Mouse (Mus musculus) limb, embryonic 14.5 days (tissue): ENCODE measurements around the gene Ccdc84. TPM values are rescaled to one million over a fixed set of nuclear protein-coding genes. Genes with fewer than 3 reads are reported as not detected.

ENCODE experiments used
- ATAC-seq: fragments of 200-750 bp; cut with Nextera tagmentation; 2 replicates; pipeline ENCODE4 v1.8.0; 2017; ENCODE audit warnings: low read depth, moderate number of reproducible peaks, moderate TSS enrichment; ENCODE audit not compliant: low FRiP score
- DNase-seq: peaks from one replicate; pipeline ENCODE4 v3.0.0-alpha.2; 2015; ENCODE audit warnings: low spot score
- H3K27ac ChIP-seq: fragments of 300-500 bp; sonication (generic); replicated peaks from 2 replicates; pipeline ENCODE4 v1.5.1; 2014; ENCODE audit warnings: low read depth, mild to moderate bottlenecking, low read length, moderate library complexity, mixed read lengths
- H3K27me3 ChIP-seq: fragments of 300-500 bp; sonication (generic); 2 replicates; pipeline ENCODE4 v1.6.1; 2014; ENCODE audit warnings: low read length, mixed read lengths; ENCODE audit not compliant: control insufficient read depth, insufficient read depth
- H3K36me3 ChIP-seq: fragments of 300-500 bp; sonication (generic); 2 replicates; pipeline ENCODE4 v1.6.1; 2014; ENCODE audit warnings: mild to moderate bottlenecking, low read length, moderate library complexity, mixed read lengths; ENCODE audit not compliant: control insufficient read depth, insufficient read depth
- H3K4me1 ChIP-seq: fragments of 300-500 bp; sonication (generic); 2 replicates; pipeline ENCODE4 v1.6.1; 2014; ENCODE audit warnings: antibody characterized with exemption, low read length, mixed read lengths; ENCODE audit not compliant: control insufficient read depth, insufficient read depth
- H3K4me2 ChIP-seq: fragments of 300-500 bp; sonication (generic); replicated peaks from 2 replicates; pipeline ENCODE4 v1.6.1; 2014; ENCODE audit warnings: low read depth, mild to moderate bottlenecking, low read length, moderate library complexity; ENCODE audit not compliant: severe bottlenecking
- H3K4me3 ChIP-seq: fragments of 300-500 bp; sonication (generic); replicated peaks from 2 replicates; pipeline ENCODE4 v1.5.1; 2014; ENCODE audit warnings: low read length
- H3K9ac ChIP-seq: fragments of 300-500 bp; sonication (generic); 2 replicates; pipeline ENCODE4 v1.6.1; 2014; ENCODE audit warnings: mild to moderate bottlenecking, low read depth, low read length, moderate library complexity; ENCODE audit not compliant: severe bottlenecking
- H3K9me3 ChIP-seq: fragments of 300-500 bp; sonication (generic); 2 replicates; pipeline ENCODE4 v1.6.1; 2016; ENCODE audit warnings: low read length; ENCODE audit not compliant: control insufficient read depth
- POLR2A ChIP-seq: fragments of 200-500 bp; IDR thresholded peaks from 2 replicates; pipeline ENCODE4 v1.8.0; 2012; ENCODE audit warnings: inconsistent platforms, mild to moderate bottlenecking, moderate library complexity, borderline replicate concordance; ENCODE audit not compliant: insufficient read depth, insufficient read length; ENCODE audit errors: extremely low read depth
- WGBS: fragments of 180-500 bp; shearing (Covaris S2); extraction: QIAGEN DNeasy Blood & Tissue Kit; methylation state at CpG from one replicate; pipeline ENCODE4 v1.1.7; 2014; 5-methylcytosine and 5-hydroxymethylcytosine counted together
- polyA plus RNA-seq, 2 experiments: library from polyadenylated mRNA; depleted of rRNA in 1 of 2; stranded (reverse) in 1 of 2; unstranded in 1 of 2; fragments of >200 nt; fragmentation: Nextera tagmentation in 1 of 2; extraction: Ambion mirVana in 1 of 2; gene quantifications; 2 replicates each; pipeline versions ENCODE4 v1.2.1 to v1.2.3; 2012 to 2014

Ccdc84 gene
- polyA plus RNA-seq, 2 experiments = 25.4 to 54.3 TPM

- Histone ChIP-seq H3K27ac (peak overlapping the region; percentile 93), H3K36me3 (peaks cover 65% of the 10 kb centered on the region), H3K4me1 (peaks cover 7% of the 10 kb centered on the region; the same call in 1 of the 2 replicates), H3K4me3 (peak overlapping the region; percentile 81), H3K9ac (peak overlapping the region; percentile 82), H3K9me3 (no peaks in the 10 kb centered on the region), H3K4me2 (peak overlapping the region; percentile 51), H3K27me3 (no peaks in the 10 kb centered on the region)
- DNase-seq (no peak), ATAC-seq (peak; percentile 24)
- no peak for TF ChIP-seq POLR2A
- 1% methylated on average over 23 of the region's 24 CpGs for WGBS
These were observed 10.6 kb downstream of the Ccdc84 start for GRCm38 (mm10) chr9:44407752-44408097.

- H3K9ac ChIP-seq = peak within 1 kb of the TSS; percentile 82
- peaks cover 7% of the 10 kb centered on the region; the same call in 1 of the 2 replicates for H3K4me1 ChIP-seq
- peaks cover 65% of the 10 kb centered on the region for H3K36me3 ChIP-seq
- peak; percentile 60; the same call in 1 of the 2 replicates for TF ChIP-seq POLR2A
- DNase-seq (peak; percentile 97), ATAC-seq (peak; percentile 95)
- peak within 1 kb of the TSS; percentile 81 for H3K4me3 ChIP-seq
- H3K27ac ChIP-seq = peak within 1 kb of the TSS; percentile 93
- peak within 1 kb of the TSS; percentile 51 for H3K4me2 ChIP-seq
- under 1% methylated on average over 51 of the region's 51 CpGs for WGBS
- H3K9me3 ChIP-seq = no peaks in the 10 kb centered on the region
- H3K27me3 ChIP-seq = no peaks in the 10 kb centered on the region
These were observed 11.2 kb downstream of the Ccdc84 start, which contains the start of the genes Rps25 and Trappc4 for GRCm38 (mm10) chr9:44406906-44407751. TSS of gene Rps25 (plus strand) at chr9:44407139. TSS of gene Trappc4 (minus strand) at chr9:44407600.

GRCm38 (mm10) chr9:44405011-44405410 lies 13.4 kb downstream of the Ccdc84 start:
- no peak overlapping the region for H3K4me2 ChIP-seq
- TF ChIP-seq POLR2A = no peak
- ATAC-seq (no peak), DNase-seq (no peak)
- no peaks in the 10 kb centered on the region for H3K27me3 ChIP-seq
- H3K36me3 ChIP-seq = peaks cover 64% of the 10 kb centered on the region
- H3K9ac ChIP-seq = no peak overlapping the region
- H3K4me3 ChIP-seq = no peak overlapping the region
- no peak overlapping the region for H3K27ac ChIP-seq
- 80% methylated on average over 3 of the region's 3 CpGs for WGBS
- no peaks in the 10 kb centered on the region for H3K9me3 ChIP-seq
- H3K4me1 ChIP-seq = peaks cover 7% of the 10 kb centered on the region; the same call in 1 of the 2 replicates

- Histone ChIP-seq H3K9ac (no peak overlapping the region), H3K36me3 (peaks cover 50% of the 10 kb centered on the region), H3K4me3 (no peak overlapping the region), H3K4me2 (no peak overlapping the region), H3K9me3 (no peaks in the 10 kb centered on the region), H3K27me3 (no peaks in the 10 kb centered on the region), H3K4me1 (peaks cover 2% of the 10 kb centered on the region; the same call in 1 of the 2 replicates), H3K27ac (no peak overlapping the region)
- no peak for TF ChIP-seq POLR2A
- no peak for ATAC-seq
- 86% methylated on average over 4 of the region's 4 CpGs for WGBS
- no peak for DNase-seq
These were observed 17.3 kb downstream of the Ccdc84 start for GRCm38 (mm10) chr9:44401081-44401480.

GRCm38 (mm10) chr9:44399795-44400114 lies 18.6 kb downstream of the Ccdc84 start:
- Histone ChIP-seq H3K27me3 (no peaks in the 10 kb centered on the region), H3K4me2 (no peak overlapping the region), H3K36me3 (peaks cover 46% of the 10 kb centered on the region), H3K4me1 (no peaks in the 10 kb centered on the region), H3K27ac (no peak overlapping the region), H3K9me3 (no peaks in the 10 kb centered on the region), H3K4me3 (no peak overlapping the region), H3K9ac (no peak overlapping the region)
- DNase-seq = no peak
- ATAC-seq = no peak
- TF ChIP-seq POLR2A = no peak
- 91% methylated on average over 6 of the region's 6 CpGs for WGBS
